Mouse (Mus musculus) olfactory bulb, adult 2 months (tissue): ENCODE measurements at regions not wholly inside any gene's neighbourhood (a gene's known extent, or its start where the extent isn't known, plus 50 kb on each side); places are given as distances from the start of the nearest gene placed in this dataset.

Experiments
- CTCF ChIP-seq: fragments of 200-500 bp; IDR thresholded peaks from 2 replicates; pipeline ENCODE4 v1.5.1; 2012; ENCODE audit warnings: low read depth, mild to moderate bottlenecking, low read length, moderate library complexity; ENCODE audit not compliant: insufficient read depth
- POLR2A ChIP-seq: fragments of 200-500 bp; IDR thresholded peaks from 2 replicates; pipeline ENCODE4 v1.6.1; 2012; ENCODE audit warnings: mild to moderate bottlenecking, low read depth, low read length, moderate library complexity; ENCODE audit not compliant: insufficient read depth

- TF ChIP-seq CTCF (no peak), POLR2A (no peak)
Observed at GRCm38 (mm10) chr1:163158491-163158890, 73.0 kb upstream of the Mroh9 start.
